Mouse (Mus musculus) thymus, adult 2 months (tissue): ENCODE results near the gene Cby3. TPM values are rescaled to one million over a fixed set of nuclear protein-coding genes. Genes with fewer than 3 reads are reported as not detected.

Experiments used
- DNase-seq: peaks from one replicate; pipeline ENCODE4 v3.0.0; 2021
- H3K27ac ChIP-seq: fragments of 200-500 bp; 2 replicates; pipeline ENCODE4 v1.5.1; 2012; ENCODE audit warnings: low read length, control low read depth; ENCODE audit not compliant: control insufficient read depth, insufficient read depth
- H3K27me3 ChIP-seq: fragments of 200-500 bp; 2 replicates; pipeline ENCODE4 v1.6.1; 2012; ENCODE audit warnings: mild to moderate bottlenecking, low read length, moderate library complexity, mixed read lengths; ENCODE audit not compliant: control insufficient read depth, insufficient read depth
- H3K36me3 ChIP-seq: fragments of 200-500 bp; 2 replicates; pipeline ENCODE4 v1.6.1; 2012; ENCODE audit warnings: mild to moderate bottlenecking, low read length, moderate library complexity; ENCODE audit not compliant: control insufficient read depth, insufficient read depth
- H3K4me1 ChIP-seq: fragments of 200-500 bp; replicated peaks from 2 replicates; pipeline ENCODE4 v1.6.1; 2012; ENCODE audit warnings: low read length; ENCODE audit not compliant: control insufficient read depth, insufficient read depth
- H3K4me3 ChIP-seq: fragments of 200-500 bp; 2 replicates; pipeline ENCODE4 v1.5.1; 2012; ENCODE audit warnings: mild to moderate bottlenecking, low read length, control low read depth, moderate library complexity; ENCODE audit not compliant: control insufficient read depth, insufficient read depth
- CTCF ChIP-seq: fragments of 200-500 bp; IDR thresholded peaks from 2 replicates; pipeline ENCODE4 v1.5.1; 2012; ENCODE audit warnings: mild to moderate bottlenecking, control low read depth, low read length, moderate library complexity, borderline replicate concordance; ENCODE audit not compliant: control insufficient read depth, poor library complexity, insufficient read depth; ENCODE audit errors: extremely low read depth
- POLR2A ChIP-seq: fragments of 200-500 bp; IDR thresholded peaks from 2 replicates; pipeline ENCODE4 v1.6.1; 2012; ENCODE audit warnings: mild to moderate bottlenecking, low read length, control low read depth, moderate library complexity; ENCODE audit not compliant: control insufficient read depth, poor library complexity, insufficient read depth; ENCODE audit errors: extremely low read depth
- WGBS: fragments of 180-500 bp; shearing (Covaris S2); methylation state at CpG from one replicate; pipeline ENCODE4 v1.1.7; 2018; 5-methylcytosine and 5-hydroxymethylcytosine counted together
- polyA plus RNA-seq: library from polyadenylated mRNA; depleted of rRNA; stranded (reverse); fragments of >200 nt; gene quantifications from 2 replicates; pipeline ENCODE4 v1.2.3, GENCODE M21; 2012

Gene Cby3
- polyA plus RNA-seq, 1 experiment = 0.16 TPM

DNA sequence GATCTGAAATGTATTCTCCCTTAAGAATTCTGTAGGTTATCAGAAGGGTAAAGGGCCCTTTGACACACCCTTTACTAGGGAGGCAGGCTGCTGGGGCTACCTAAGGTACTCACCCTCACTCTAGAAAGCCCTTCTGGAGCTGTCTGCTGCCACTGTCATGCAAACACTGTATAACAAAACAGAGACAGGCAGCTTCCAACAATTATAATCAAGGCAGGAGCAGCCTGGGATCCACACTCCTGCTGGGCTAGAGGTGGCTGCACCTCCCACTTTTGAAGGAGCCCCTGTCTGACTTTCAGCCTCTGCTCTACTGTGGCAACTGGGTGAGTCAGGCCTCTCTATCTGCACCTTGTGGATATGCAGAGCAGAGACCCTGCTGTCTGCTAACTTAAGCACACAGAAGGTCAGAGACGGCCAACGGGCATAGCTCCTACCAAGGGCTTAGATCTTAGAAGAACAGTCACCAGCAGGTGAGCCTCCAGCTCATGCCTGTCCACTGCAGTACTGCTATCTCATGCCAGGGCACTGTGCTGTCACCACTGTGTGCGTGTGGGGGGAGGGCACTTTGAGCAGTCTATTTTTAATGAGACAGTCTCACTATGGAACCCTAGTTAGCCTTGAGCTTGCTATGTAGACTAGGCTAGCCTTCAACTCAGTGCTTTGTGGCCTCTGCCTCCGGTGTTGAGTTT, 37.2 kb downstream of the Cby3 start:
- Histone ChIP-seq H3K4me3 (no peak overlapping the region), H3K27ac (no peak overlapping the region), H3K4me1 (no peaks in the 10 kb centered on the region), H3K27me3 (no peaks in the 10 kb centered on the region), H3K36me3 (peaks cover 16% of the 10 kb centered on the region)
- no peak for DNase-seq
- WGBS = 91% methylated on average over 4 of the region's 4 CpGs
- no peak for TF ChIP-seq CTCF
- TF ChIP-seq POLR2A = no peak

DNA sequence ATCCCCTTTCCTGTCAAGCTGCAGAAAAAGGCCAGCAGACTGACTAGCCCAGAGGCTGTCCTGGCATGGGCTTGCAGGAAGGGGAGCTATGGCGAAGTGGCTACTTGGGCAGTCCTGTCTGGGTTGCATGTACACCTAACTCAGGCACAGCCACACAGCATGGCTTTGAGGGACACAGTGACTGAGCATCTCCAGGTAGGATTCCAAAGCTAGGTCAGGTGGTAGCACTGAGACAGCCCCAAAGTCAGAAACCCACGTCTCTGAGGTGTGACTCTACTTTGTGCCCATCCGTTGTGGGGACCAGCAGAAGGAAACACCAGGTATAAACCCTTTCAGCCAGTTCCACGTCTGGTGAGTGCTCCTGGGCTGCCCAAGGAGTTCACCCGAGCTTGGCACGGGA, 39.0 kb downstream of the Cby3 start:
- no peak for DNase-seq
- Histone ChIP-seq H3K36me3 (peaks cover under 1% of the 10 kb centered on the region; the same call in 1 of the 2 replicates), H3K4me3 (no peak overlapping the region), H3K27ac (no peak overlapping the region), H3K4me1 (no peaks in the 10 kb centered on the region), H3K27me3 (no peaks in the 10 kb centered on the region)
- TF ChIP-seq POLR2A (no peak), CTCF (no peak)
- 94% methylated on average over 6 of the region's 6 CpGs for WGBS

DNA sequence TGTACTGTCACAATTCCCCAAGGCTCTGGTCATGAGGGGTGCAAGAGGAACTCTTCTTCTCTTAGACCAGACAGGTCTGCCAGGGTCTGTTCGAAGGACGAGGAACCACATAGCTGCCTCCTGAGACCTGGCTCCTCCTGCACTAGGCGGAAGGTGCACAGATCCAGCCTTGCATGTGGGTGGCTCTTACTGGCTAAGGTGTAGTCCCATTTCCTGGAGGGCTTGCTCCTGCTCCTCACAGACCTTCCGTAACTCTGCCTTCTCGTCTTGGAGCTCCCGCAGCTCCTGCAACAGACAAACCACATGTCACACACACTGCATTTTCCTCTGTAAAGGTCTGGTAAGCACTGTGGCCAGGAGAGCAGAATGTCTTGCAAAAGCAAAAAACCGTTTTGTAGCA, 40.5 kb downstream of the Cby3 start:
- Histone ChIP-seq H3K4me3 (no peak overlapping the region), H3K36me3 (no peaks in the 10 kb centered on the region), H3K27me3 (no peaks in the 10 kb centered on the region), H3K27ac (no peak overlapping the region), H3K4me1 (no peaks in the 10 kb centered on the region)
- 94% methylated on average over 7 of the region's 7 CpGs for WGBS
- TF ChIP-seq CTCF (no peak), POLR2A (no peak)
- no peak for DNase-seq

DNA sequence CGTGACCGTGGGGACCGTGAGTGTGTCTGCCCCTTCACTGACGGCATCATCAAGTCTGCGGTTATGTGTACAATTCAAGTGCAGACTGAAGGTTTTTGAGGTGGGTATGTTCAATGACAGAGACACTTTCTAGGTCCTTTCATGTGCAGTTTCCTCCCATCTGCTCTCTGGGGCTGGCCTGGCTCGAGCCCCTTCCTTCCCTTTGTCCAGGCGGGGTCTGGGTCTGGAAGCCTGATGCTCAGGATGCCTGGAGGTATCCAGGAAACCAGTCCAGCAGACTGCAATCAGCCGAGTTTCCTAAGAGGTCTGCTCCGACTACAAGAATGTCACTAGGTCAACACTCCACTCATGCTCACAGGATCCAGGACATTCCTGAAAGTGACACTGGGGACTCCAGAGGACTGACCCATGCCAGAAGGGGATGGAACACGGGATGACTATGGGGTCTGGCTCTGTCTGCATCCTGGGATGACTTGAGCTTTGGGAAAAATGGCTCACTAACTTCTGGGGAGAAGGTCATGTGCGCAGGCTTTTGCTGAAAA, 42.6 kb downstream of the Cby3 start:
- H3K27me3 ChIP-seq = no peaks in the 10 kb centered on the region
- H3K4me1 ChIP-seq = no peaks in the 10 kb centered on the region
- H3K36me3 ChIP-seq = no peaks in the 10 kb centered on the region
- DNase-seq = no peak
- no peak overlapping the region for H3K27ac ChIP-seq
- no peak overlapping the region for H3K4me3 ChIP-seq
- WGBS = 92% methylated on average over 11 of the region's 11 CpGs
- TF ChIP-seq POLR2A (no peak), CTCF (no peak)

DNA sequence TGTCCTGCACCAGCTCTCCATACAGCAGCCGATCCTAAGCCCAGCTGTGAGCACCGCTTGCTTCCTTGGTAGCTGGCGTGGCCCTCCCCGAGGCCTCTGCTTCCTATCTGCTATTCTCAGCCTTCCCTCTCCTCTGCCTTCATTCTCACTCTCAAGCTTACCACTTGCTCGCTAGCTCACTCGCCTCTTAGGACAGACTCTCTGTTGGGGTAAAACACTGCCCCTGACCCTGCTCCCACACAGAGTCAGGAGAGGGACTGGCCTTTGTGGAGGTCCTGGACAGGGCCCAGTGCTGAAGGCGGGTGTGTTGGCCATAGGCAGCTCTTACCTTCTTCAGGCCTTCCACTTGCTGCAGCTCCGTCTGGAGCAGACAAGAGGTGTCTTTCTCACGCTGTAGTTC, 43.1 kb downstream of the Cby3 start:
- 95% methylated on average over 9 of the region's 9 CpGs for WGBS
- no peaks in the 10 kb centered on the region for H3K36me3 ChIP-seq
- no peaks in the 10 kb centered on the region for H3K4me1 ChIP-seq
- no peak overlapping the region for H3K27ac ChIP-seq
- TF ChIP-seq CTCF = no peak
- no peak for DNase-seq
- H3K4me3 ChIP-seq = no peak overlapping the region
- H3K27me3 ChIP-seq = no peaks in the 10 kb centered on the region

DNA sequence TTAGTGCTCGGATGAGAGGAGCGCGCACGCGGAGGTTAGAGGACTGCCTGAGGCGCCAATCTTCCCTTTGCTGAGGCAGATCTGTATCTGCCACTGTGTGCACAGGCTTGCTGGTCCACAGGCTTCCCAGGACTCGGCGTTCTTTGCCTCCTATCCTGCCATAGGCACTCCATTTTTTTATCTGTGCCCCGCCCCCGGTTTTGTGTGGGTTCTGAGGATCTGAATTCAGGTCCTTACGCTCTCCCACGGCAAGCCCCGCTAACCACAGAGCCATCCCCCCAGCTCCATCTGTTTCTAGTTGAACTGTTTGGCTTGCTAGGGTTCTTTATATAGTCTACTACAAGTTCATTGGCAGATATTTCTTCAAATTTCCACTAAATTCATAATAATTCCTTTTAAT, 44.5 kb downstream of the Cby3 start:
- no peaks in the 10 kb centered on the region for H3K4me1 ChIP-seq
- no peak overlapping the region for H3K27ac ChIP-seq
- no peaks in the 10 kb centered on the region for H3K27me3 ChIP-seq
- DNase-seq = no peak
- 91% methylated on average over 13 of the region's 13 CpGs for WGBS
- no peaks in the 10 kb centered on the region for H3K36me3 ChIP-seq
- TF ChIP-seq POLR2A = no peak
- TF ChIP-seq CTCF = no peak
- H3K4me3 ChIP-seq = no peak overlapping the region

DNA sequence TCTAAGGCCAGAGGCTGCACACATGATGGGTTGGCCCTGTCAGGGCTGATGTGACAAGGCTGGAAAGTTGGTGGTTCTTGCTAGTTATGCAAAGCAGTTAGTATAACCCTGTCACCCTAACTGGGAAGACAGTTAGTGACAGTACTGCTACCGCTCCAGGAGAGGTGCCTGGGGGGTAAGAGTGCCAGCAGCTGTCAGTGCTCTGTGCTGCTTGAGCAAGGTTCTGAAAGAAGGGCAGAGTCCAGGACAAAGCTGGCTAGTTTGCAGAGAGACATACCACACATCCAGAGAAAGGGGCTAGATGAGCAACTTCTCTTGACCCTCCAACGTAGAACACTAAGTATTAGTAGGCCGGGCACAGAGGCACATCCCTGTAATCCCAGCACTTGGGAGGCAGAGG, 48.2 kb downstream of the Cby3 start:
- no peak for DNase-seq
- Histone ChIP-seq H3K4me1 (no peaks in the 10 kb centered on the region), H3K27ac (no peak overlapping the region), H3K27me3 (no peaks in the 10 kb centered on the region), H3K36me3 (no peaks in the 10 kb centered on the region), H3K4me3 (no peak overlapping the region)
- 100% methylated on average over 3 of the region's 3 CpGs for WGBS
- TF ChIP-seq CTCF = no peak
- no peak for TF ChIP-seq POLR2A
